Mouse (Mus musculus): Measurements from ENCODE around the gene Ncoa5.

DNA sequence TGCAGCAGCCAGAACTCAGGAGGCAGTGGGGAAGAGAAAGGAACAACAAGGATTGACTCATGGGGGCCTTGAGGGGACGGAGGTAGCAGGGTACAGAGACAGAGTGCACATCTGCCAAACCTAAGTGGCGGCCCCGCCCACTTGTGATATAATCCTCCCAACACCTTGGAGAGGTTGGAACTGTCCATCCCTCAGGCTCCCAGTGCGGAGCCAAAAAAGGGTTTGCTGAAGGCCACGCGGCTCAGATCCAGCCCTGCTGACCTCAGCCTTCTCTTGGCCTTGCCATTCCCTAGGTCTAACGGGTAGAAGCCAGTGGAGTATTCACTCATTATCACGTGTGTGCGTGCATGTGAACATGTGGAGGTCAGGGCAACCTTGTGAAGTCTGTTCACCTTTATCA is 46.0 kb upstream of the Ncoa5 start:
- TF ChIP-seq CTCF (IDR thresholded peaks at IDR 0.05; ENCODE audit: insufficient read depth, low read depth, low read length) (no peak), POLR2A (IDR thresholded peaks at IDR 0.05; ENCODE audit: insufficient read depth, low read depth, low read length) (no peak)

Measured in olfactory bulb, adult 2 months (tissue).